Mouse (Mus musculus): Measurements from ENCODE around the gene Slc35b2.
A peak's percentile ranks its signal among the peaks of the same experiment; 100 is the strongest.

The Slc35b2 gene

DNA sequence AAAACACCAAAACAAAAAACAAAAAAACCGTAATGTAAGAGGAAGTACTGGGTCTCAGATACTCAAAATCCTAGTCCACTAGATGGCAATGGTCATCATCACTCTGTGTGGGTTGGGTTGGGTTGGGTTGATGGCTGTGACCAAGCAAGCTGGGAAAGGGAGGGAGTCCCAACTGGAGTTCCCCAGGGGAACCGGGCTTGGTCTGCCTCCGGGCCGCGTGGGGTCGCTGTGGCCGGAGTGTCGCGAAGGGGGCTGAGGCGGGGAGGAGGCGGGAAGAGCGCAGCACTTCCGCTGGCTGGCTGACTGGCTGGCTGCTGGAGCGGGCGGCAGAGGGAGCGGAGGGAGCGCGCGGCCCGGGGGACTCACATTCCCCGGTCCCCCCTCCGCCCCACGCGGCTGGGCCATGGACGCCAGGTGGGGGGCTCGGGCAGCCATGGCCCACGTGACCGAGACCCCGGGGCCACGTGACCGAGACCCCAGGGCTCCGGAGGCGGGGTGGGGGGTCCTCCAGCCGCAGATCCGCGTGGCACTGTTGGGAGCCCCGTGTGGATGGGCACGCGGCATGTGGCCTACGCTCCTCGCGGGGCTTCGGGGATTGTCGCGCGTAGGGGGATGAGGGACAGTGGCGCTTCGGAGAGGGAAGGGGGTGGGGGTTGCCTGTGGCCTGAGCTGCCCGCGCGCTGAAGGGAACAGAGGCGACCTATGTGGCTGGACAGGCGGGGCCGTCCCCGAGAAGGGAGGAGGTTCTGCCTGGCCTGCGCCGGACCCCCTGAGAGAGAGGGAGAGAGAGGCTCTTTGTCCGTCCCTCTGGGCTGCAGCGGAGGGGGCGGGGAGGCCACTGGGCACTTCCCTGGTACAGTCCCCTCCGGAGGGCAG is at the start of gene Slc35b2:
Gene Slc35b2, plus strand, starts transcription at position 220 of the 876 bp plus-strand sequence.
- peak; percentile 83 for ATAC-seq (ENCODE audit: insufficient number of reproducible peaks, low FRiP score, low TSS enrichment)

- ATAC-seq (ENCODE audit: insufficient number of reproducible peaks, low FRiP score, low TSS enrichment): no peak
These were observed 48.4 kb upstream of the Slc35b2 start for GRCm38 (mm10) chr17:45515204-45515726.

- no peak for ATAC-seq (ENCODE audit: insufficient number of reproducible peaks, low FRiP score, low TSS enrichment)
These were observed 47.9 kb upstream of the Slc35b2 start for GRCm38 (mm10) chr17:45515806-45516205.

DNA sequence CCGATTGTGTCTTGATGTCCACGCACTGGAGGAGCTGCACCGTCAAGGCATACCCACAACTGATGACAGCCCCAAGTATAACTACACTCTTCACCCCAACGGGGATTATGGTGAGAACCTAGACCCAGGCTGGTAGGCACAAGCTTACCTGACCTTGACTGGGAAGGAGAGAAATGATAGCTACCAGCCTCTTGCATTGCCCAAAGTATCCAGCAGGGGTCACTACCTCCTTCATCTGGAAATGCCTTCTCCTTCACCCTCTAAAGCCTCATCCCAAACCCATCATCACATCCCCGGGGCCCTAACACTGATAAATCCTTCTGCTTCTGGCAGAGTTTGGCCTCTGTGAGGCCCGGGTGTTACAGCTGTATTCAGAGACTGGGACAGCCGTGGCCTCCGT is 47.2 kb upstream of the Slc35b2 start:
- ATAC-seq (ENCODE audit: insufficient number of reproducible peaks, low FRiP score, low TSS enrichment): peak; percentile 6; the same call in 1 of the 2 replicates

- ATAC-seq (ENCODE audit: insufficient number of reproducible peaks, low FRiP score, low TSS enrichment): no peak
These were observed 46.5 kb upstream of the Slc35b2 start for GRCm38 (mm10) chr17:45517135-45517534.

DNA sequence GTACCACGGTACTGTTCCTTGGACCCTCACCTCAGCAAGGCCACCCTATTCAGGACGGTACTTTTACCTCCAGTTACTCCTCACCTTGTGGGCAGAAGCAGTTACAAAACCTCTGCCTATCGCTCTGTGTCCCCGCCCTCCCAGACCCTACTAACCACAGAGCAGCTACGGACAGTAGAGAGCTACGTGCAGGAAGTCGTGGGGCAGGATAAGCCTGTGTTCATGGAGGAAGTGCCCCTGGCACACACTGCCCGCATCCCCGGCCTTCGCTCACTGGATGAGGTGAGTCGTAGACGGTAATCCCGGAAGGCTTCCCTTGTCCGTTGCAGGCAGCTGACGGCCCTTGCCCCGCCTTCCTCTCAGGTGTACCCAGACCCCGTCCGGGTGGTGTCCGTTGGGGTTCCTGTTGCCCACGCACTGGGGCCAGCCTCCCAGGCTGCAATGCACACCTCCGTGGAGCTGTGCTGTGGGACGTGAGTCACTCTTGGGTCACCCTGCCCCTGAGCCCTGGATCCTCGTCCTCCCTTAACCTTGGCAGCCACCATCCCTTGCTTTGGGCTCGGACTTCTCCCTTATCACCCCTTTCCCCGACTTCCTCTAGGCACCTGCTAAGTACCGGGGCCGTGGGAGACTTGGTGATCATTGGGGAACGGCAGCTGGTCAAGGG is 46.0 kb upstream of the Slc35b2 start:
- no peak for ATAC-seq (ENCODE audit: insufficient number of reproducible peaks, low FRiP score, low TSS enrichment)

- peak; percentile 74 for ATAC-seq (ENCODE audit: insufficient number of reproducible peaks, low FRiP score, low TSS enrichment)
These were observed 44.8 kb upstream of the Slc35b2 start for GRCm38 (mm10) chr17:45518766-45519475.

DNA sequence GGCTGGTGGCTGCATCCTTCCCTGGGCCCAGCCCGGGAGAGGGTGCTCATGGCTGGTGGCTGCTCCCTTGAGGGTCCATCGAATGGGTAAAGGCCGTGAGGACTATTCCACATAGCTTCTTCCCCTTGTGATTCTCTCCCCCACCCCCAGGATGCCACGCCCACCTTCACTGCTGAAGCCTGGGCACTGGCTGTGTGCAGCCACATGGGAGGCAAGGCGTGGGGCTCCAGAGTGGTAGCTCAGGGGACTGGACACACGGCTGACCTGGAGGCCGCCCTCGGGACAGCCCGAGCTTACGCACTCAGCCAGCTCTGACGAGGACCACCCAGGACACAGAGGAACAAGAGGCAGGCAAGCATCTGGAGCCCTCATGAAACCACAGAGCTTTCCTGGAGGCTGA is 43.5 kb upstream of the Slc35b2 start:
- ATAC-seq (ENCODE audit: insufficient number of reproducible peaks, low FRiP score, low TSS enrichment): no peak

GRCm38 (mm10) chr17:45523263-45523662 is 40.4 kb upstream of the Slc35b2 start, which contains the start of gene Tcte1:
Gene Tcte1 (plus strand): TSS chr17:45523434.
- ATAC-seq (ENCODE audit: insufficient number of reproducible peaks, low FRiP score, low TSS enrichment): no peak

DNA sequence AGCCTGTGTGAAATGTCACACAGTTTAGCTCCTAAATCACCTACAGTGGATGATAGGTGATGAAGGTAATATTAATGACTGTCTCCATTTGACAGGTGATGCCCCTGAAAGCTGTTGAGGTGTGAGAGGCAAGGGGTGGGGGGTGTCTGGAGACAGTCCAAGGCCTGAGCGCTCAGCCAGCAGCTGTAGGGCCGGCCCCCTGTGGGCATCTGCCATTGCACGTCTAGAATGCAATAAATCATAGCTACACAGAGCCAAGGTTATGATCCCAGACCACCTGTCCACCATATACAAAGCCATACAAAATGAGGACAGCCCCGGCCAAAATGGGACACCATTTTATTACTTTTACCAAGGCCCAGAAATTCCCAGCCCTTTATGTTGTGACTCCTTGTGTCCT is 38.7 kb upstream of the Slc35b2 start:
- no peak for ATAC-seq (ENCODE audit: insufficient number of reproducible peaks, low FRiP score, low TSS enrichment)

DNA sequence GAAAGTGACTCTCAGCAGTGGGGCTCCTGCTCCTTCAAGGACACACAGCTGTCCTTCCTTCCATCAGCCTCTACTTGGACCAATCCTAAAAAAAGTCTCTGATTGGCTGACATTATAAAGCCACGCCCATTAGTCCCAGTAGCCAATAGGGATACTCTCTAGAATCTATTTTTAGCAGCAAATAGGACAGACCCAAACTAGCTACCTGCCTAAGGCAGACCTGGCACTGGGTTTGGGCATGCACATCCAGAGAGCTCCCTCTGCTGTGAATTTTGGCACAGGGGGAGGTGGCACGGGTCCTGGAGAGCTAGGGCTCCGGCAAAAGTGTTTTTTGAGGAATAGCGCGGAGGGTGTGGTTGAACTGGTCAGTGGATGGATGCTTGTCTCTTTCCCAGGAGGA is 37.1 kb upstream of the Slc35b2 start:
- peak; percentile 45; the same call in 1 of the 2 replicates for ATAC-seq (ENCODE audit: insufficient number of reproducible peaks, low FRiP score, low TSS enrichment)

- ATAC-seq (ENCODE audit: insufficient number of reproducible peaks, low FRiP score, low TSS enrichment): peak; percentile 86
These were observed 33.3 kb upstream of the Slc35b2 start for GRCm38 (mm10) chr17:45530346-45530782.

DNA sequence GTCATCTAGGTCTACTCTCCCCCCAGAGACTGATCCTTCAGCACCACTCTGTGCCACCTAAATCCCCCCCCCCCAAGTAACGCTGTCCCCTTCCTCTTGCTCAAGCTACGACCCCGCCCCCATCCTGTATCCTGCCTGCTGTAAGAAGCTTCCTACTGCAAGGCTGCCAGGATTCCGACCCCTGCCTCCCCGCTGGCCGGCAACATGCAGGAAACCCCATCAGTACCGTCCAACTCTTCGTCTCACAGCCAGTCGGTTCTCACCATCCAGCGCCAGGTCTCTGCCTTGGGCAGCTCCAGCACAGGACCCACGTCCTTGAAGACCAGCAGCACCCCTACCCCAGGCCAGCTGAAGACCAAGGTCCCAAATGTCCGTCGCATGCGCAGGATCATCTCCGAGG is 30.8 kb upstream of the Slc35b2 start:
- ATAC-seq (ENCODE audit: insufficient number of reproducible peaks, low FRiP score, low TSS enrichment): no peak

DNA sequence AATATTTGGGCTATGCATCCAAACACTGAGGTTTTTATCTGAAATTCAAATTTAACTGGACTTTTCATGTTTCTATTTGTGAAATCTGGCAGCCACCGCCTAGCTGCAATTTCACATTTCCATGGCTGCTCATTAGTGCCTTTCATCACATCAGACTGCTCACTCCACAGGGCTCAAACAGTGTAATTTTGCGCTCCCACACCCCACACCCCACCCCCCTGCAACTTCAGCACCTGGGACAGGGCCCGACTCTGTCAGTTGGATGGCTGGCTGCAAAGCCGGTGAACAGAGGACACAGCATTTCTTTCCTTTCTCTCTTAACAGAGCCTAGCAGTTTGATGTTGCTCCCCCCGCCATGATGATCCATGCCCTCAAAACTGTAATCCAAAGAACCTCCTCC is 27.4 kb upstream of the Slc35b2 start:
- no peak for ATAC-seq (ENCODE audit: insufficient number of reproducible peaks, low FRiP score, low TSS enrichment)

GRCm38 (mm10) chr17:45538394-45538793 is 25.3 kb upstream of the Slc35b2 start:
- no peak for ATAC-seq (ENCODE audit: insufficient number of reproducible peaks, low FRiP score, low TSS enrichment)

DNA sequence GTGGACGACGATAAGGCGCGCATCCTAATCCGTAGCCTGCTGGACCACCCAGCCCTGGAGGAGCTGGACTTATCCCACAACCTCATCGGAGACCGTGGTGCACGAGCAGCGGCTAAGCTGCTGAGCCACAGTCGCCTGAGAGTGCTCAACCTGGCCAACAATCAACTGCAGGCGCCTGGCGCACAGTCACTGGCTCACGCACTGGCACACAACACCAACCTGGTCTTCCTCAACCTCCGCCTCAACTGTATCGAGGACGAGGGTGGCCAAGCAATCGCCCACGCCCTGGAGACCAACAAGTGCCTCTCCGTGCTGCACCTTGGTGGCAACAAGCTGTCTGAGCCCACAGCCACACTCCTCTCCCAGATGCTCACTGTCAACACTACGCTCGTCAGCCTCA is 24.0 kb upstream of the Slc35b2 start:
- no peak for ATAC-seq (ENCODE audit: insufficient number of reproducible peaks, low FRiP score, low TSS enrichment)

DNA sequence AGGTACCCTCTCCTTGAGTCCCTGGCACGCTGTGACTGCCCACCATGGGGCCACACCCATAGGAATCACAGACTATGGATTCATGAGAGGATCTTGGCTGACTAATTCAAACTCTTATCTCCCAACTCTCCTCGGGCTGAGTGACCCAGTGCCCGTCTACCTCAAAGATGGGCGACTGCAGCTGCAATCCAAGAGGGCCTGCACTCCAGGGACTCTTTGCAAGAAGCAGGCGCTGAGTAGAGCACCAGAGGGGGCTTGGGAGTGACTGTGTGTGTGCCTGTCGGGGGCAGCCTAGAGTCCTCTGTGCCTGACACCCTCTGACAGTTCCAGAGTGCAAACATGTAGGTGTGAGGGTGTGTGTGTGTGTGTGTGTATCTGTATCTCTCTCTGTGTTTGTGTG is 21.5 kb upstream of the Slc35b2 start:
- ATAC-seq (ENCODE audit: insufficient number of reproducible peaks, low FRiP score, low TSS enrichment): no peak

DNA sequence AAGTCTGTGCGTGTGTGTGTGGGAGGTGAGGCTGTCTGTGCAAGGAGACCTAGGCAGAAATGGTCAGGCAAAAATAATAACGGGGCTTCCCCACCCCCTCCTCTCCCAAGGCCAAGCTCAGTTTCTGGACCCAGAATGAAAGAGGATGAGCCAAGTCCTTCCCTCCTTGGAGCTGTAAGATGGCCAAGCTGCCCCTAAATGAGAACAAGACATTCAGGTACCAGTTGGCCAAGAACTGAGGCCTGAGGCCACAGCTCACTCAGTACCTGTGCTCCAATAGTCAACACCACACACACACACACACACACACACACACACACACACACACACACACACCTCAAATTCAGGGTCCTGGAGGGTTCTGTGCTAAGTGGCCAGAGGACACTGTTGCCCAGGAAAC is 21.0 kb upstream of the Slc35b2 start:
- ATAC-seq (ENCODE audit: insufficient number of reproducible peaks, low FRiP score, low TSS enrichment): no peak

GRCm38 (mm10) chr17:45543115-45543514 is 20.6 kb upstream of the Slc35b2 start:
- no peak for ATAC-seq (ENCODE audit: insufficient number of reproducible peaks, low FRiP score, low TSS enrichment)

DNA sequence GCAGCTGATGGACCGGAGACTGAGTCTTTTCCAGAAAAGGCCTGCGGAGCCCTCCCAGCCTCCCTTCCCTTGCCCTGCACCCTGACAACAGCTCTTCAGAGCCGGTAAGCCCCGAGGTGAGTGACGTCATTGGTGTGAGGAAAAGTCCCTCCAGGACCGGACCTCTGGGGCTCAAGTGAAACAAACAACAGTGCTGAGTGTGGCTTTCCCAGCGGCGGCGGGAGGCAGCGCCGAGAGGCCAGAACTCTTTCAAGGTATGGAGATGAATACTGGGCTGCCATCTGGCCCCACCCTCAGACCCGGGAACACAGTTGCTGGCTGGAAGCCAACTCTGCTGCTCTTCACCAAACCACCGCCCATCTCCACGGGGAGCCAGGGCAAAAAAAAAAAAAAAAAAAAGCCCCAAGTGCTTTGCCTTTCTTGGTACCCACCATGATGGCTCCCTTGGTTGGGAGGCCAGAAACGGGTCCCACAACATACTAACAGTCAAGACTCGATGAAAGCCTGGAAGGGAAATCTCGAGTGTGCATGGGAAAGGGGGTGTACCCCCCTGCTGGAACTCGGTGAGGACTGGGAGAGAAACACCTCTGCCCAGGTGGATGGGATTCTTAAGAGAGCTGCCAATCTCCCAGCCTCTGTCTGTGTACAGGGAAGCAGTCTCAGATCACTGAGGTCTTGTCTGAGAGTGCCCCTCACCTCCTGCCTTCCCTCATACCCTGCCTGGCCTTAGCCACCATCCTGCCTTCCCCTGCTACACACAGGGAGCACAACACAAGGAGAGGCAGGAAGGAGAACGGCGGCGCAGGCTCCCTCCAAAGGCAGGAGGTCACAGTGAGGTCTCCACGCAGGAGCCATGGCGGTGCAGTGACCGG is 19.4 kb upstream of the Slc35b2 start:
- no peak for ATAC-seq (ENCODE audit: insufficient number of reproducible peaks, low FRiP score, low TSS enrichment)

Measured in cerebellum, adult (tissue).